Mouse (Mus musculus) small intestine, adult 2 months (tissue): ENCODE measurements at regions not wholly inside any gene's neighbourhood (a gene's known extent, or its start where the extent isn't known, plus 50 kb on each side); places are given as distances from the start of the nearest gene placed in this dataset.

ENCODE experiments used
- H3K27ac ChIP-seq: fragments of 200-500 bp; 2 replicates; pipeline ENCODE4 v1.5.1; 2012; ENCODE audit warnings: low read depth, low read length, control low read depth, inconsistent platforms; ENCODE audit not compliant: insufficient read depth
- H3K27me3 ChIP-seq: fragments of 200-500 bp; 2 replicates; pipeline ENCODE4 v1.6.1; 2012; ENCODE audit warnings: mild to moderate bottlenecking, moderate library complexity, low read length, inconsistent platforms; ENCODE audit not compliant: control insufficient read depth, insufficient read depth
- H3K36me3 ChIP-seq: fragments of 200-500 bp; 2 replicates; pipeline ENCODE4 v1.6.1; 2012; ENCODE audit warnings: mild to moderate bottlenecking, low read length, control low read depth, inconsistent platforms; ENCODE audit not compliant: control insufficient read depth, insufficient read depth
- H3K4me1 ChIP-seq: fragments of 200-500 bp; 2 replicates; pipeline ENCODE4 v1.6.1; 2012; ENCODE audit warnings: low read length, inconsistent platforms, mixed read lengths; ENCODE audit not compliant: control insufficient read depth, insufficient read depth, insufficient read length
- H3K4me3 ChIP-seq: fragments of 200-500 bp; 2 replicates; pipeline ENCODE4 v1.5.1; 2012; ENCODE audit warnings: low read depth, mild to moderate bottlenecking, control low read depth, inconsistent platforms, low read length, moderate library complexity
- CTCF ChIP-seq: fragments of 200-500 bp; IDR thresholded peaks from 2 replicates; pipeline ENCODE4 v1.5.1; 2012; ENCODE audit warnings: low read depth, mild to moderate bottlenecking, control low read depth, inconsistent platforms, low read length, moderate library complexity, mixed read lengths; ENCODE audit not compliant: insufficient replicate concordance, insufficient read length; ENCODE audit errors: extremely low read depth
- POLR2A ChIP-seq: fragments of 200-500 bp; IDR thresholded peaks from 2 replicates; pipeline ENCODE4 v1.6.1; 2012; ENCODE audit warnings: low read depth, mild to moderate bottlenecking, control low read depth, inconsistent platforms, low read length, moderate library complexity
- WGBS: fragments of 180-500 bp; shearing (Covaris S2); methylation state at CpG from one replicate; pipeline ENCODE4 v1.1.7; 2018; 5-methylcytosine and 5-hydroxymethylcytosine counted together

DNA sequence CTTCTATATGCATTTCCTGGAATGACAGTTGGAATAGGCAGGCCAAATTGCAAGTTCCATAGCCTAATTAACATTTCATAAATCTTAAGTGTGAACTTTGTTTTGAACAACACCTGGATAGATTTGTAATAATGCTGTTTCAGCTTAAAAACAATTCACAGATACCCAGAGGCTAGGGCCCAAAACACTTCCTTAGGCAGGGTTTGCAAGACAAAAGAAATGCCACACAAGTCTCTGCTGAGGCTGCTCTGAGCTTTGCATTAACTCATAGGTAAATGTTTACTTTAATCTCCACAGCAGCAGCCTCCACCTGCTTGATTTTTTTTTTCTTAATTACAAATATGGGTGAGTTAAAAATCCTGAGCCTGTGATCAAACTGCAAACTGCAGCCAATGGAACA lies 118.4 kb downstream of the Gnat3 start:
- no peak overlapping the region for H3K4me3 ChIP-seq
- no peak overlapping the region for H3K27ac ChIP-seq
- no peaks in the 10 kb centered on the region for H3K4me1 ChIP-seq
- TF ChIP-seq CTCF (no peak), POLR2A (no peak)
- no peaks in the 10 kb centered on the region for H3K36me3 ChIP-seq
- no peaks in the 10 kb centered on the region for H3K27me3 ChIP-seq

DNA sequence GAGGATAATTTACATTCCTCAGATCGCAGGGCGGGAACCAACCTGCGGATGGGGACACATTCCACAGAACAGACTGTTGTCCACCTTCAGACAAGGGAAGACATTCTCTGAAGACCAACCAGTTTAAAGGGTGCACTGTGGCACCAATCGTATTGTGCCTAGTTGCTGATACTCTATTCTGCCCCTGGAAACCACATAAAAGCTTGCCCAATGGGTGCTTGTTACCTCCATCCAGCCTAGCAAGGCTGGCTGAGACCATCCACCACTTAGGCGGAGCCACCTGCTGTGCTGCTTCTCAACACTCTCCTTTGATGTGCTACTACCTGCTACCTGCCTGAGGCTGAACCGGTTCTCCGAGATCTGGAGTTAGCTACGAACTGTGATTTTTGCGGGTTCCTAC lies 119.9 kb downstream of the Gnat3 start:
- Histone ChIP-seq H3K4me3 (no peak overlapping the region), H3K27me3 (no peaks in the 10 kb centered on the region), H3K4me1 (no peaks in the 10 kb centered on the region), H3K27ac (no peak overlapping the region), H3K36me3 (no peaks in the 10 kb centered on the region)
- WGBS, result 61% methylated on average over 9 of the region's 9 CpGs
- TF ChIP-seq POLR2A (no peak), CTCF (no peak)

- H3K36me3 ChIP-seq, result no peaks in the 10 kb centered on the region
- 78% methylated on average over 1 of the region's 1 CpGs for WGBS
- no peak overlapping the region for H3K4me3 ChIP-seq
- no peak for TF ChIP-seq CTCF
- TF ChIP-seq POLR2A, result no peak
- no peaks in the 10 kb centered on the region for H3K4me1 ChIP-seq
- H3K27me3 ChIP-seq, result no peaks in the 10 kb centered on the region
- no peak overlapping the region for H3K27ac ChIP-seq
These were observed 121.4 kb downstream of the Gnat3 start for GRCm38 (mm10) chr5:18083789-18084188.

DNA sequence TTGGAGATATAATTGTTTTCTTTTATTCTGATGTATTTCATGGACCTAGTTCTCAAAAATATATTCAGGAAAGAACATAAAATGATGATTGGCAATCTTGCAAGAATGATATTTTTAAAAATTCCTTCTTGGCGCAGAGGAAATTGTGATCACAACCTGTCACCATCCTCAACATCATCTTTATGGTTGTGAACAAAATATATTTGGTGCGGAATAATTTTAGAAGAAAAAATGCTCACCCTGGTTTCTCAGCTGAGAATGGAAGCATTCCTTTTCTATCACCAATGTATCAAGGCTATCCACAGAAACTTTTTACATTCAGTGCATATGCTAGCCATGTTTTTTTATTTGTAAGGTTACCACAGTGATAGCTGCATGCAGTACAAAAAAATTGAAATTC lies 123.1 kb downstream of the Gnat3 start:
- Histone ChIP-seq H3K4me1 (no peaks in the 10 kb centered on the region), H3K36me3 (no peaks in the 10 kb centered on the region), H3K4me3 (no peak overlapping the region), H3K27me3 (no peaks in the 10 kb centered on the region), H3K27ac (no peak overlapping the region)
- 92% methylated on average over 2 of the region's 2 CpGs for WGBS
- TF ChIP-seq CTCF (no peak), POLR2A (no peak)

DNA sequence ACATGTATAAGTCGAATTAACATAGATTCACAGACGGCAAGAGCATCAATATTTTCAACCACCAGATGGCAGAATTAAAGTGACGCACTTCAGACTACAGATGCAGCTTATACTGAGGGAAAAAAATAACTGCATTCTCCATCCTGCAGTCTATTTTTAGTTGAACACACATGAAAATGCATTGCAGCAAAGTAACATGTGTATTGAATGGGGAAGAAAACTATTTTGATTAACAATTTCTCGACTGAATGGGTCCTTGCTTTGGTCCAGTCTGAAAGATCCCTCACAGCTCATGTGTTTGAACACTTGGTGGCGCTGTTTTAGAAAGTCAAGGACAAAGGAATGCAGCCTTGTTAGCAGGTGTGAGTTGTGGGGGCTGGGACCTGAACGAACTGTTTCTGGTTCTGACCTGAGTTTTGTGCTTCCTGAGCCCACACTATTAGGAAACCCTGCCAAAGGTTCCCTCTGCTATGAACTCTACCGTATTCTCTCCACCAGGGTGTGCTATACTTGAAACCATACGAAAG lies 125.6 kb downstream of the Gnat3 start:
- Histone ChIP-seq H3K27me3 (no peaks in the 10 kb centered on the region), H3K4me3 (no peak overlapping the region), H3K36me3 (no peaks in the 10 kb centered on the region), H3K4me1 (no peaks in the 10 kb centered on the region), H3K27ac (no peak overlapping the region)
- WGBS, result 17% methylated on average over 8 of the region's 8 CpGs
- TF ChIP-seq POLR2A, result no peak
- TF ChIP-seq CTCF, result peak; percentile 74; the same call in 1 of the 2 replicates

DNA sequence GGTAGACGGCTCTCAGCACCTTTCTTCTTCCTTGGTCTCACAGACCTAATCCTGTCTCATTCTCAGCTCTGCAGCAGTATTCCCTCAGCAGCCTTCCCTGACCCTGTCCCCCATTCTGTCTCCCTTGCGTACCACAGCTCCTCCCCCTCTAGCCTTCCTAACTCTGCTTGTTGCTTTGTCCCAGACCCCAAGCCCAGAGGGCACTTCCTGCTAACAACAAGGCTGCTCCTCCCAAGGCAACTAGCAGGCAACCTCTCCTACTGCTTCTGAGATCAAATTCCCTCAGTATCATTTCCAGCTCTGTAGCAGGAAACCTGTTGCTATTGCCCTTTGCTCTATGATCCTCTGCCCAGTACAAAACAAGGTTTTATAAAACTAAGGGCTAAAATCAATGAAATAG lies 127.6 kb downstream of the Gnat3 start:
- 73% methylated on average over 2 of the region's 2 CpGs for WGBS
- Histone ChIP-seq H3K4me3 (no peak overlapping the region), H3K27me3 (no peaks in the 10 kb centered on the region), H3K36me3 (no peaks in the 10 kb centered on the region), H3K4me1 (no peaks in the 10 kb centered on the region), H3K27ac (no peak overlapping the region)
- no peak for TF ChIP-seq CTCF
- TF ChIP-seq POLR2A, result no peak

DNA sequence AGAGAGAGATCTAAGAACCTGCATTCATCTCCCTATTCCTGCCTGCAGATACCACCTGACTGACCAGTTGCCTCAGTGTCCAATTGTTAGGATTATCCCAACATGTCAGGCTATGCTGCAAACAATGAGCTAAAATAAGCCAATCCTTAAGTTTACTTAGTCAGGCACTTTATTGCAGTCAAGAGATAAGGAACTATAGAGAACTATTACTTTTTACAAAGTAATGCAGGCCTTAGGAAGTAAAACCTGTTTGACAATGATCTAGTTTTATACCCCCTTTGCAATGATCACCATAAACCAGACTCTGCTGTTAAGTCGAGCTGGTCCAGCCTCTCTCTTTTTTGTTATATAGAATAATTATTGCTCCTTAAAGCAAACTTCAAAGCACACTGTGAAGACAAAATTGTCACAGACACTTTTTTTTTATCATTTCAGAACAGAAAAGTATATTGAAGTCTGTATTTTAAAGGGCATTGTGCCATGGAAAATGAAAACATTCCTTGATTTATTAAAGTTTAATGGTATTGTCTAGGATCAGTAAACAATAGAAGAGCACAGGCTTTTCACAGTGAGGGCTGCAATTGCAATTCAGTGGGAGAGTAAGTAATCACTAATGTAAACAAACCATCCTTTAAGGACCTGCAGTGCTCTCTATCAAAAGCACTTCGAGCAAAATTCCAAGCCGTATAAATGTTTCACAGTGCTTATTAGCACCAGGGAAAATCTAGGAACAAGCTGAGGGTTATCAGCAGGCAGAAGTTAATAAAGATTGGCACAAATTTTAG lies 152.7 kb downstream of the Gnat3 start:
- Histone ChIP-seq H3K4me3 (no peak overlapping the region), H3K27ac (no peak overlapping the region), H3K36me3 (no peaks in the 10 kb centered on the region), H3K4me1 (no peaks in the 10 kb centered on the region), H3K27me3 (no peaks in the 10 kb centered on the region)
- no peak for TF ChIP-seq CTCF
- TF ChIP-seq POLR2A, result no peak
- 5% methylated on average over 3 of the region's 3 CpGs for WGBS
